Mouse (Mus musculus) MEL (cell line): ENCODE data around the gene Tmeff1. TPM values are rescaled to one million over a fixed set of nuclear protein-coding genes. Genes with fewer than 3 reads are reported as not detected.

Experiments used
- DNase-seq: peaks from one replicate; pipeline ENCODE4 v3.0.0; 2011; ENCODE audit warnings: low read depth, low spot score
- H3K27ac ChIP-seq: 2 replicates; pipeline ENCODE4 v1.5.1; 2012; ENCODE audit warnings: low read depth, mild to moderate bottlenecking, control low read depth, low read length, moderate library complexity; ENCODE audit not compliant: control insufficient read depth
- H3K27me3 ChIP-seq, 2 experiments: fragments of 150-350 bp in 1 of 2; sonication (generic) in 1 of 2; 2 replicates each; pipeline ENCODE4 v1.6.1; 2012; ENCODE audit warnings: low read length in 2 of 2, mild to moderate bottlenecking in 2 of 2, improper control_type of control experiment in 1 of 2, moderate library complexity in 1 of 2; ENCODE audit not compliant: insufficient read depth in 2 of 2, control insufficient read depth in 1 of 2
- H3K36me3 ChIP-seq, 2 experiments: 2 replicates each; pipeline ENCODE4 v1.6.1; 2012 to 2014; ENCODE audit warnings: low read length in 2 of 2, improper control_type of control experiment in 1 of 2, inconsistent platforms in 1 of 2, mild to moderate bottlenecking in 1 of 2; ENCODE audit not compliant: insufficient read depth in 2 of 2, control insufficient read depth in 1 of 2
- H3K4me1 ChIP-seq, 2 experiments: fragments of 150-350 bp in 1 of 2; sonication (generic) in 1 of 2; 2 replicates each; pipeline ENCODE4 v1.6.1; 2012; ENCODE audit warnings: low read length in 2 of 2, improper control_type of control experiment in 1 of 2, mild to moderate bottlenecking in 1 of 2; ENCODE audit not compliant: insufficient read depth in 2 of 2, control insufficient read depth in 1 of 2
- H3K4me3 ChIP-seq, 2 experiments: fragments of 150-350 bp in 1 of 2; sonication (generic) in 1 of 2; 2 replicates each; pipeline ENCODE4 v1.5.1; 2012; ENCODE audit warnings: low read depth in 2 of 2, low read length in 2 of 2, mild to moderate bottlenecking in 2 of 2, moderate library complexity in 2 of 2, control low read depth in 1 of 2, improper control_type of control experiment in 1 of 2; ENCODE audit not compliant: control insufficient read depth in 1 of 2, insufficient read depth in 1 of 2
- H3K79me2 ChIP-seq: 2 replicates; pipeline ENCODE4 v1.6.1; 2012; ENCODE audit warnings: mild to moderate bottlenecking, low read length, moderate library complexity; ENCODE audit not compliant: control insufficient read depth, poor library complexity, insufficient read depth
- H3K9ac ChIP-seq: 2 replicates; pipeline ENCODE4 v1.6.1; 2012; ENCODE audit warnings: low read depth, mild to moderate bottlenecking, control low read depth, low read length, moderate library complexity; ENCODE audit not compliant: control insufficient read depth, poor library complexity, severe bottlenecking
- H3K9me3 ChIP-seq: fragments of 150-350 bp; sonication (generic); replicated peaks from 2 replicates; pipeline ENCODE4 v1.6.1; 2012; ENCODE audit warnings: mild to moderate bottlenecking, low read length, improper control_type of control experiment, moderate library complexity; ENCODE audit not compliant: insufficient read depth
- CHD1 ChIP-seq: IDR thresholded peaks from 2 replicates; pipeline ENCODE4 v1.6.1; 2012; ENCODE audit warnings: low read depth, mild to moderate bottlenecking, inconsistent platforms, low read length, improper control_type of control experiment
- CHD2 ChIP-seq: IDR thresholded peaks from 2 replicates; pipeline ENCODE4 v1.6.1; 2011; ENCODE audit warnings: low read length, improper control_type of control experiment
- E2F4 ChIP-seq: IDR thresholded peaks from 2 replicates; pipeline ENCODE4 v1.6.1; 2011; ENCODE audit warnings: low read depth, low read length, improper control_type of control experiment, borderline replicate concordance
- ETS1 ChIP-seq: IDR thresholded peaks from 2 replicates; pipeline ENCODE4 v1.6.1; 2012; ENCODE audit warnings: low read depth, mild to moderate bottlenecking, inconsistent platforms, low read length, improper control_type of control experiment, moderate library complexity
- JUND ChIP-seq: IDR thresholded peaks from 2 replicates; pipeline ENCODE4 v1.6.1; 2011; ENCODE audit warnings: low read depth, mild to moderate bottlenecking, improper control_type of control experiment, low read length
- KAT2A ChIP-seq: conservative IDR thresholded peaks from 2 replicates; pipeline ENCODE4 v1.6.1; 2012; ENCODE audit warnings: low read depth, low read length, improper control_type of control experiment, inconsistent platforms
- MAFK ChIP-seq: IDR thresholded peaks from 2 replicates; pipeline ENCODE4 v1.6.1; 2011; ENCODE audit warnings: low read depth, mild to moderate bottlenecking, low read length, improper control_type of control experiment, borderline replicate concordance
- MAZ ChIP-seq: IDR thresholded peaks from 2 replicates; pipeline ENCODE4 v1.6.1; 2012; ENCODE audit warnings: low read depth, mild to moderate bottlenecking, inconsistent platforms, low read length, improper control_type of control experiment
- MEF2A ChIP-seq: IDR thresholded peaks from 2 replicates; pipeline ENCODE4 v1.6.1; 2014; ENCODE audit warnings: low read depth, mild to moderate bottlenecking, inconsistent platforms, low read length, improper control_type of control experiment; ENCODE audit not compliant: poor library complexity, insufficient replicate concordance, severe bottlenecking; ENCODE audit errors: extremely low read depth
- MXI1 ChIP-seq: IDR thresholded peaks from 2 replicates; pipeline ENCODE4 v1.6.1; 2011; ENCODE audit warnings: mild to moderate bottlenecking, low read depth, low read length, improper control_type of control experiment
- MYB ChIP-seq: IDR thresholded peaks from 2 replicates; pipeline ENCODE4 v1.6.1; 2011; ENCODE audit warnings: mild to moderate bottlenecking, low read depth, low read length, improper control_type of control experiment
- MYC ChIP-seq: IDR thresholded peaks from 2 replicates; pipeline ENCODE4 v1.6.1; 2011; ENCODE audit warnings: low read depth, mild to moderate bottlenecking, low read length, improper control_type of control experiment, moderate library complexity
- NELFE ChIP-seq: IDR thresholded peaks from 2 replicates; pipeline ENCODE4 v1.6.1; 2011; ENCODE audit warnings: low read depth, low read length, improper control_type of control experiment
- POLR2AphosphoS2 ChIP-seq: IDR thresholded peaks from 2 replicates; pipeline ENCODE4 v1.6.1; 2011; ENCODE audit warnings: low read length, improper control_type of control experiment
- POLR2AphosphoS5 ChIP-seq: IDR thresholded peaks from 2 replicates; pipeline ENCODE4 v1.6.1; 2012; ENCODE audit warnings: low read depth, borderline replicate concordance, mild to moderate bottlenecking, inconsistent platforms, low read length, moderate library complexity, mixed read lengths
- RCOR1 ChIP-seq: IDR thresholded peaks from 2 replicates; pipeline ENCODE4 v1.6.1; 2012; ENCODE audit warnings: low read depth, mild to moderate bottlenecking, inconsistent platforms, low read length, improper control_type of control experiment
- SMC3 ChIP-seq: IDR thresholded peaks from 2 replicates; pipeline ENCODE4 v1.6.1; 2011; ENCODE audit warnings: low read depth, low read length, improper control_type of control experiment
- TAL1 ChIP-seq: IDR thresholded peaks from 2 replicates; pipeline ENCODE4 v1.6.1; 2012; ENCODE audit warnings: mild to moderate bottlenecking, inconsistent platforms, low read length, moderate library complexity, mixed read lengths
- TBP ChIP-seq: IDR thresholded peaks from 2 replicates; pipeline ENCODE4 v1.8.0; 2011; ENCODE audit warnings: low read depth, low read length, improper control_type of control experiment
- UBTF ChIP-seq: IDR thresholded peaks from 2 replicates; pipeline ENCODE4 v1.6.1; 2012; ENCODE audit warnings: low read depth, mild to moderate bottlenecking, inconsistent platforms, low read length, improper control_type of control experiment, moderate library complexity, borderline replicate concordance; ENCODE audit not compliant: insufficient read depth
- USF1 ChIP-seq: IDR thresholded peaks from 2 replicates; pipeline ENCODE4 v1.6.1; 2014; ENCODE audit warnings: low read depth, mild to moderate bottlenecking, inconsistent platforms, low read length, improper control_type of control experiment, moderate library complexity
- USF2 ChIP-seq, 2 experiments: IDR thresholded peaks; 2 replicates each; pipeline ENCODE4 v1.6.1; 2011 to 2012; ENCODE audit warnings: improper control_type of control experiment in 2 of 2, low read length in 2 of 2, borderline replicate concordance in 1 of 2, inconsistent platforms in 1 of 2, low read depth in 1 of 2, mild to moderate bottlenecking in 1 of 2; ENCODE audit not compliant: insufficient read depth in 1 of 2
- ZNF384 ChIP-seq: IDR thresholded peaks from 2 replicates; pipeline ENCODE4 v1.6.1; 2012; ENCODE audit warnings: low read depth, mild to moderate bottlenecking, inconsistent platforms, low read length, improper control_type of control experiment
- polyA plus RNA-seq, 2 experiments: library from polyadenylated mRNA; stranded (reverse) in 1 of 2; unstranded in 1 of 2; fragments of >175 nt in 1 of 2; fragments of >200 nt in 1 of 2; gene quantifications; 2 replicates each; pipeline versions ENCODE4 v1.2.1 to v1.2.4; 2012; ENCODE audit warnings: low replicate concordance in 2 of 2, low read depth in 1 of 2; ENCODE audit not compliant: insufficient read length in 2 of 2, insufficient read depth in 1 of 2, missing spikeins in 1 of 2
- total RNA-seq: library from RNA; depleted of rRNA; stranded (reverse); fragments of 300-350 nt; gene quantifications from 2 replicates; pipeline ENCODE4 v1.2.3, GENCODE M21; 2012

Gene Tmeff1
- total and polyA plus RNA-seq, 3 experiments: not detected

DNA sequence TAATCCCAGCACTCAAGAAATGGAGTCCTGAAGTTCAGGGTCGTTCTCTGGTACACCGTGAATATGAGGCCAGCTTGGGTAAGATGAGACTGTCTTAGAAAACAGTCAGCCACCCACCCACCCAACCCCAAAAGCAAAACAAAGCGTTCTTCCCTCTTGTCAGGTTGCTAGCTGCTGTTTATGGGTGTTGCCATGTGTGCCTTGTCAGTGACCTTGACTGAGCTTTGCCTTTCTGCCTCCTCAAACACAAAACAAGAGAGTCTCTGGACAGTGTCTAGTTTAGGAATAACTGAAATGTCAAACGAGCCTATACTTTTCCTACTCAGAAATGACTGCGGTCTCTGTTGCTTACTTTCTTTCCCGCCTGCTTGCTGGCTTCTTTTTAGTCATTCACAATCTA is 37.3 kb downstream of the Tmeff1 start:
- no peak overlapping the region for H3K4me3 ChIP-seq
- no peaks in the 10 kb centered on the region for H3K4me1 ChIP-seq
- no peaks in the 10 kb centered on the region for H3K79me2 ChIP-seq
- no peaks in the 10 kb centered on the region for H3K9me3 ChIP-seq
- no peak for DNase-seq
- H3K36me3 ChIP-seq: no peaks in the 10 kb centered on the region
- H3K9ac ChIP-seq: no peak overlapping the region
- TF ChIP-seq SMC3 (no peak), UBTF (no peak), USF1 (no peak), MYC (no peak), ZNF384 (no peak), NELFE (no peak), POLR2AphosphoS2 (no peak), MAFK (no peak), TAL1 (no peak), CHD1 (no peak), KAT2A (no peak), POLR2AphosphoS5 (no peak), MXI1 (no peak), TBP (no peak), MEF2A (no peak), USF2 (IDR thresholded peaks at IDR 0.05; ENCODE audit: borderline replicate concordance in 1 of 2, insufficient read depth in 1 of 2, low read depth in 1 of 2, low read length in 2 of 2) (no peak), ETS1 (no peak), CHD2 (no peak), MYB (no peak), E2F4 (no peak)
- TF ChIP-seq, all 39 proteins: peak for 0
- no peak overlapping the region for H3K27ac ChIP-seq
- H3K27me3 ChIP-seq: no peaks in the 10 kb centered on the region

DNA sequence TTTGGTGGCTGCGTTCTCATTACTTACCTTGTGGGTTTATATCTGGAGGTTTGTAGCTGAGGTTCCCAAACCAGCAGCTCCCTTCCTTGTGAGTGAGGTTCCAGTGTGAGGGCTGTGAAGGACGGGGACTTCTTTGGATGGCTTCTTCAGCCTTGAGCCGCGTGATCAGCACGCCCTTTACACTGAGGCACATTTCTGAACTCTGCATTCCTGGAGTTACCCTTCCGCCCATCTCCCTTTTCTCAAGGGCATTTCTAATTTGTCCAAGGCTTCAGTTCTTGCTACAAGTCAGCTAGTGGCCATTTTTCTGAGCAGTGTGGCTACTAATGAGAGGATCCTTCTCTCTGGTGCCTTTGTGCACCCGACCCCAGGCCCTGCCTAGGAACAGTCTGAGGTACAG is 38.0 kb downstream of the Tmeff1 start:
- no peak overlapping the region for H3K9ac ChIP-seq
- no peaks in the 10 kb centered on the region for H3K27me3 ChIP-seq
- TF ChIP-seq JUND (no peak), RCOR1 (no peak), USF2 (IDR thresholded peaks at IDR 0.05; ENCODE audit: borderline replicate concordance in 1 of 2, insufficient read depth in 1 of 2, low read depth in 1 of 2, low read length in 2 of 2) (no peak), MAZ (no peak)
- TF ChIP-seq, all 39 proteins: peak for 0
- DNase-seq: no peak
- Histone ChIP-seq H3K36me3 (no peaks in the 10 kb centered on the region), H3K79me2 (no peaks in the 10 kb centered on the region), H3K27ac (no peak overlapping the region), H3K4me3 (no peak overlapping the region), H3K4me1 (no peaks in the 10 kb centered on the region), H3K9me3 (no peaks in the 10 kb centered on the region)
